Mouse (Mus musculus): ENCODE data around the gene Mcee.

DNA sequence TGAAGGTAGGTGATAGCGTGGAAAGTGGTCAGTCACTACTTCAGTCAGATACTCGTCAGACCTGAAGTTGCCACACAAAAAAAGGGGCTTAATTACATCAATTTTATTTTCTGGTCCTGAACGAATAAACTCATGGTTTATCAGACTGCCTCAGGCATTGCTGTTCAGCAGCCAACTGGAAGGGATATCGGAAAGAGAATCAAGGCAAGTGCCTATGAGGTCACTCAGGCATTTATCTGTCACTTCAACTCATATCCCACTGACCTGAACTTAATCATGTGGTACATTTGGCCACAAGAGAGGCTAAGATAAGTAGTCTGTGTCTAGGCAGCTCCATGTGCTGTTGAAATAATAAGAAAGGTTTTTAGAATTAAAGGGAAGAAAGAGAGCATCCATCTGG lies 10.0 kb downstream of the Mcee start:
- TF ChIP-seq HCFC1 (IDR thresholded peaks at IDR 0.05; ENCODE audit: borderline replicate concordance, insufficient read depth, low read length), result no peak
- no peak for TF ChIP-seq CHD2 (IDR thresholded peaks at IDR 0.05; ENCODE audit: low read depth, low read length)
- no peak for TF ChIP-seq MAFK (IDR thresholded peaks at IDR 0.05; ENCODE audit: insufficient read depth, low read depth, low read length)
- no peak for TF ChIP-seq ZNF384 (IDR thresholded peaks at IDR 0.05; ENCODE audit: low read depth, low read length)

Measured in ES-E14 (cell line).